42 mouse cellular contexts compared by ENCODE assay signal in genomic region chr1:44057805-44058204, GRCm38 (mm10). TPM values are rescaled to one million over a fixed set of nuclear protein-coding genes. Genes with fewer than 3 reads are reported as not detected.
"Had no signal": no experiment of that assay in that cellular context is flagged by ENCODE, and none has a peak within 500 bp of the region (broad histone marks: within the 10 kb centered on the region; RNA-seq: fewer than 3 reads in every experiment).

No protein-coding gene starts in this region.

- H3K27ac ChIP-seq: heart, embryonic 10.5 days; heart, embryonic 13.5 days; heart, embryonic 15.5 days; hindbrain, embryonic 10.5 days; hindbrain, embryonic 12.5 days; hindbrain, embryonic 13.5 days; hindbrain, embryonic 14.5 days; hindbrain, embryonic 15.5 days; hindbrain, postnatal 0 days; intestine, embryonic 15.5 days; kidney, embryonic 15.5 days; kidney, postnatal 0 days; left cerebral cortex, adult 2 months had no signal

- DNase-seq: heart, postnatal 10 days; heart, postnatal 14 days; heart, postnatal 36 days; heart, postnatal 4 days; kidney, adult 11 months; kidney, adult 18-20 months; kidney, adult 2 months; kidney, adult 8-10 months; kidney, adult 9 months; kidney, postnatal 10 days; kidney, postnatal 14 days; kidney, postnatal 25 days; kidney, postnatal 36 days; kidney, postnatal 4 days; layer of hippocampus, adult 9-11 months; layer of hippocampus, postnatal 36 days had no signal

- ATAC-seq: hindbrain, embryonic 16.5 days; hindbrain, postnatal 0 days; inflammation-experienced regulatory T-cells, adult 6 months; intestine, embryonic 15.5 days; intestine, embryonic 16.5 days; intestine, postnatal 0 days had no signal

- H3K4me3 ChIP-seq: heart, embryonic 10.5 days; heart, embryonic 12.5 days; heart, embryonic 13.5 days; heart, embryonic 15.5 days; hindbrain, embryonic 10.5 days; hindbrain, embryonic 12.5 days; hindbrain, embryonic 13.5 days; hindbrain, embryonic 15.5 days; intestine, embryonic 15.5 days; kidney, embryonic 15.5 days; left cerebral cortex, adult 2 months had no signal

RNA-seq across cellular contexts. Expression of gene Gm8251, which starts 3.9 kb away (rescaled TPM):
- total RNA-seq: heart, postnatal 10 days; heart, postnatal 25 days; heart, postnatal 36 days; hindbrain, postnatal 0 days; layer of hippocampus, adult 18-20 months; layer of hippocampus, adult 8-10 months; layer of hippocampus, postnatal 10 days; layer of hippocampus, postnatal 14 days; layer of hippocampus, postnatal 36 days; left cerebral cortex, adult 18-20 months; left cerebral cortex, adult 2 months; left cerebral cortex, adult 8-10 months had no signal

RNA-seq across cellular contexts. Expression of gene Mettl21c, which starts 38.0 kb away (rescaled TPM):
- total RNA-seq: heart, postnatal 10 days; heart, postnatal 14 days; heart, postnatal 25 days; heart, postnatal 36 days; heart, postnatal 4 days; hematopoietic stem cell, adult 5-6 weeks; layer of hippocampus, adult 18-20 months; layer of hippocampus, postnatal 14 days; layer of hippocampus, postnatal 36 days; left cerebral cortex, adult 18-20 months; left cerebral cortex, adult 2 months had no signal
